Mouse (Mus musculus): ENCODE results near the gene Gm10310. TPM values are rescaled to one million over a fixed set of nuclear protein-coding genes. Genes with fewer than 3 reads are reported as not detected.
"Not testable (repeated sequence)": the region's sequence is repeated elsewhere in the genome, so short reads cannot be mapped to it uniquely, and the experiment has no call there.

Gene Gm10310
- polyA plus RNA-seq (2015; fragmentation: Nextera tagmentation; extraction: Ambion mirVana), result not detected in 2 replicates

- H3K4me1 ChIP-seq (replicated peaks); H3K9me3 ChIP-seq (replicated peaks); H3K9ac ChIP-seq; ATAC-seq (replicated peaks; ENCODE audit: insufficient number of reproducible peaks, insufficient read depth, low FRiP score, low read depth); H3K27me3 ChIP-seq; H3K4me2 ChIP-seq; H3K27ac ChIP-seq; H3K4me3 ChIP-seq; H3K36me3 ChIP-seq: not testable (repeated sequence)
- WGBS, result no CpG with 5 or more reads among the region's 1 CpGs
These were observed at the start of gene Gm10310 for GRCm38 (mm10) chr10:129984962-129985361. Gene Gm10310 (minus strand): TSS chr10:129985062.

GRCm38 (mm10) chr10:130030048-130030447, 45.2 kb upstream of the Gm10310 start, which contains the start of gene Olfr821:
Gene Olfr821 (plus strand): TSS chr10:130030348.
- Histone ChIP-seq H3K4me3 (no peak within 1 kb of the TSS), H3K27ac (no peak within 1 kb of the TSS), H3K27me3 (no peaks in the 10 kb centered on the region), H3K9me3 (replicated peaks) (no peaks in the 10 kb centered on the region), H3K4me1 (replicated peaks) (no peaks in the 10 kb centered on the region), H3K4me2 (no peak within 1 kb of the TSS), H3K36me3 (no peaks in the 10 kb centered on the region), H3K9ac (no peak within 1 kb of the TSS)
- ATAC-seq (replicated peaks; ENCODE audit: insufficient number of reproducible peaks, insufficient read depth, low FRiP score, low read depth), result no peak

- Histone ChIP-seq H3K4me2 (no peak within 1 kb of the TSS), H3K4me3 (no peak within 1 kb of the TSS), H3K9me3 (replicated peaks) (no peaks in the 10 kb centered on the region), H3K36me3 (no peaks in the 10 kb centered on the region), H3K27me3 (no peaks in the 10 kb centered on the region), H3K27ac (no peak within 1 kb of the TSS), H3K9ac (no peak within 1 kb of the TSS), H3K4me1 (replicated peaks) (no peaks in the 10 kb centered on the region)
- ATAC-seq (replicated peaks; ENCODE audit: insufficient number of reproducible peaks, insufficient read depth, low FRiP score, low read depth), result no peak
These were observed 27.5 kb upstream of the Gm10310 start, which contains the start of gene Olfr820 for GRCm38 (mm10) chr10:130012321-130012720. Gene Olfr820 (plus strand): TSS chr10:130012621.

- not testable (repeated sequence) for H3K27ac ChIP-seq; H3K36me3 ChIP-seq; H3K4me2 ChIP-seq; ATAC-seq (replicated peaks; ENCODE audit: insufficient number of reproducible peaks, insufficient read depth, low FRiP score, low read depth); H3K4me3 ChIP-seq; H3K9ac ChIP-seq; H3K9me3 ChIP-seq (replicated peaks); H3K27me3 ChIP-seq; H3K4me1 ChIP-seq (replicated peaks)
- 74% methylated on average over 4 of the region's 4 CpGs for WGBS
These were observed 20.5 kb upstream of the Gm10310 start for GRCm38 (mm10) chr10:130005366-130005765.

GRCm38 (mm10) chr10:130004104-130004503, 19.2 kb upstream of the Gm10310 start:
- not testable (repeated sequence) for H3K9me3 ChIP-seq (replicated peaks); H3K4me1 ChIP-seq (replicated peaks); H3K27ac ChIP-seq; H3K36me3 ChIP-seq; H3K9ac ChIP-seq; H3K27me3 ChIP-seq; H3K4me3 ChIP-seq; ATAC-seq (replicated peaks; ENCODE audit: insufficient number of reproducible peaks, insufficient read depth, low FRiP score, low read depth); H3K4me2 ChIP-seq
- 72% methylated on average over 4 of the region's 4 CpGs for WGBS

- not testable (repeated sequence) for H3K4me1 ChIP-seq (replicated peaks); H3K27ac ChIP-seq; H3K27me3 ChIP-seq; H3K9me3 ChIP-seq (replicated peaks); ATAC-seq (replicated peaks; ENCODE audit: insufficient number of reproducible peaks, insufficient read depth, low FRiP score, low read depth); H3K4me3 ChIP-seq; H3K36me3 ChIP-seq; H3K4me2 ChIP-seq; H3K9ac ChIP-seq
- no CpG with 5 or more reads among the region's 3 CpGs for WGBS
These were observed 3.0 kb downstream of the Gm10310 start for GRCm38 (mm10) chr10:129981867-129982266.

GRCm38 (mm10) chr10:129976040-129976439, 8.8 kb downstream of the Gm10310 start, which contains the start of gene Olfr247:
Gene Olfr247 (minus strand): TSS chr10:129976140.
- not testable (repeated sequence) for ATAC-seq (replicated peaks; ENCODE audit: insufficient number of reproducible peaks, insufficient read depth, low FRiP score, low read depth); H3K4me3 ChIP-seq; H3K9me3 ChIP-seq (replicated peaks); H3K36me3 ChIP-seq; H3K4me2 ChIP-seq; H3K4me1 ChIP-seq (replicated peaks); H3K9ac ChIP-seq; H3K27me3 ChIP-seq; H3K27ac ChIP-seq
- no CpG with 5 or more reads among the region's 2 CpGs for whole genome bisulfite sequencing

- not testable (repeated sequence) for ATAC-seq (replicated peaks; ENCODE audit: insufficient number of reproducible peaks, insufficient read depth, low FRiP score, low read depth); H3K9ac ChIP-seq
- WGBS, result no CpG with 5 or more reads among the region's 3 CpGs
These were observed 11.9 kb downstream of the Gm10310 start for GRCm38 (mm10) chr10:129972994-129973393.

GRCm38 (mm10) chr10:129967166-129967565, 17.7 kb downstream of the Gm10310 start, which contains the start of gene Olfr819:
Gene Olfr819 (minus strand): TSS chr10:129967266.
- H3K9ac ChIP-seq; H3K4me2 ChIP-seq; H3K27me3 ChIP-seq; ATAC-seq (replicated peaks; ENCODE audit: insufficient number of reproducible peaks, insufficient read depth, low FRiP score, low read depth); H3K36me3 ChIP-seq; H3K4me1 ChIP-seq (replicated peaks); H3K4me3 ChIP-seq; H3K9me3 ChIP-seq (replicated peaks); H3K27ac ChIP-seq: not testable (repeated sequence)
- WGBS, result 60% methylated on average over 2 of the region's 2 CpGs

More at GRCm38 (mm10) chr10:129972994-129973393, 11.9 kb downstream of the Gm10310 start:
- not testable (repeated sequence) for H3K4me2 ChIP-seq; H3K27me3 ChIP-seq; H3K27ac ChIP-seq; H3K4me3 ChIP-seq; H3K9me3 ChIP-seq (replicated peaks); H3K36me3 ChIP-seq; H3K4me1 ChIP-seq (replicated peaks)

- not testable (repeated sequence) for ATAC-seq (replicated peaks; ENCODE audit: insufficient number of reproducible peaks, insufficient read depth, low FRiP score, low read depth)
These were observed 18.6 kb downstream of the Gm10310 start for GRCm38 (mm10) chr10:129966232-129966631.

GRCm38 (mm10) chr10:129949000-129949399, 35.9 kb downstream of the Gm10310 start, which contains the start of gene Olfr818:
Gene Olfr818 (minus strand): TSS chr10:129949100.
- ATAC-seq (replicated peaks; ENCODE audit: insufficient number of reproducible peaks, insufficient read depth, low FRiP score, low read depth), result no peak
- no peak within 1 kb of the TSS for H3K4me3 ChIP-seq
- H3K27ac ChIP-seq, result no peak within 1 kb of the TSS
- no peaks in the 10 kb centered on the region for H3K27me3 ChIP-seq
- H3K9ac ChIP-seq, result no peak within 1 kb of the TSS
- H3K4me2 ChIP-seq, result no peak within 1 kb of the TSS
- H3K9me3 ChIP-seq (replicated peaks), result no peaks in the 10 kb centered on the region
- WGBS, result 92% methylated on average over 2 of the region's 2 CpGs
- no peaks in the 10 kb centered on the region for H3K36me3 ChIP-seq
- H3K4me1 ChIP-seq (replicated peaks), result no peaks in the 10 kb centered on the region

More at GRCm38 (mm10) chr10:129966232-129966631, 18.6 kb downstream of the Gm10310 start:
- H3K27ac ChIP-seq; H3K9me3 ChIP-seq (replicated peaks); H3K4me3 ChIP-seq; H3K4me2 ChIP-seq; H3K9ac ChIP-seq; H3K36me3 ChIP-seq; H3K27me3 ChIP-seq; H3K4me1 ChIP-seq (replicated peaks): not testable (repeated sequence)
- 86% methylated on average over 1 of the region's 3 CpGs for WGBS
